8 mouse cellular contexts compared by ENCODE assay signal in the genomic region with DNA sequence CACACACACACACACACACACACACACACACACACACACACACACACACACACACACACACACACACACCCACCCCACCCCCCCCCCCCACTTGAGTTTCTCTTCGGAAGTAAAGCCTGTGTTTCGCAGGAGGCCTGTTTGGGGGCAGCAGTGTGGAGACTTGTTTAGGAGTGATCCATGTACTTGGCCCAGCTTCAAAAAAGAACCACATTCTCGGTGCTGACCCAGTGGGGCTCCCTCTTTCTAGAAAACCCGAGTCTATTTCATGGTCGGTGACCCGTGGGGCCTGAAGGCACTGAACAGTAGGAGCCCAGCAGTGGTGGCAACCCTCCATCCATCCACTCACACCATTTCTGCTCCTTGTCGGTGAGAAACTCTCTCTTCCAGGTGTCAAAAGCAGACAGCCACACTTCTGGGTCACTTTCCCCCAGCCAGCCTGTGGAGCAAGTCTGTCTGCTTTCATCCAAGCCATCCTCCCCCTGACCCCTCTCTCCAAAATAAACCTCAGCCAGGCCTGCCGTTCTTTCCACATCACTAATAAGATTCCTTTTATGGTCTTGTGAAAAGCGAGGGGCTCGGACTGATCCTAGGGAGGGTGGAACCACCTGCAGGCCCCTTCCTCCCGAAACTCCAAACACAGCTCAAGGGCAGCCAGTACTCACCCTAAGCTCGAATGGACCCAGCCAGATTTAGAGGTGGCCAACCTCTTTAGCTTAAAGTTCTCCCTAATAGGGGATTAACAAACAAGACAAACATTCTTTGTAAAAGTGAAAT. TPM values are rescaled to one million over a fixed set of nuclear protein-coding genes. Genes with fewer than 3 reads are reported as not detected.
DNase-seq lines count a peak whose midpoint lies in the region; ATAC-seq lines count a peak whose summit lies in the region.

No protein-coding gene starts in this region.

- peaks cover 6% of the 10 kb centered on the region for H3K27me3 ChIP-seq in hindbrain, embryonic 10.5 days (ENCODE audit: insufficient read depth, poor library complexity, severe bottlenecking)
- H3K27me3 ChIP-seq in midbrain, embryonic 11.5 days (ENCODE audit: control insufficient read depth, insufficient read depth, low read length): no peaks in the 10 kb centered on the region

- peak overlapping the region; percentile 65 for H3K4me2 ChIP-seq in midbrain, embryonic 11.5 days

- no peak for ATAC-seq in midbrain, embryonic 11.5 days (ENCODE audit: low FRiP score)

- no peaks in the 10 kb centered on the region for H3K9me3 ChIP-seq in hindbrain, embryonic 10.5 days
- no peaks in the 10 kb centered on the region for H3K9me3 ChIP-seq in midbrain, embryonic 11.5 days (ENCODE audit: control insufficient read depth, low read length)

- peak overlapping the region; percentile 74 for H3K9ac ChIP-seq in midbrain, embryonic 11.5 days (ENCODE audit: low read length)

- H3K36me3 ChIP-seq in hindbrain, embryonic 10.5 days: no peaks in the 10 kb centered on the region
- no peaks in the 10 kb centered on the region for H3K36me3 ChIP-seq in midbrain, embryonic 11.5 days (ENCODE audit: control insufficient read depth, insufficient read depth, low read length)

- WGBS in hindbrain, embryonic 10.5 days: 2% methylated on average over 12 of the region's 12 CpGs
- WGBS in midbrain, embryonic 11.5 days: 3% methylated on average over 12 of the region's 12 CpGs

- peak overlapping the region; percentile 94 for H3K27ac ChIP-seq in hindbrain, embryonic 10.5 days
- peak overlapping the region; percentile 90 for H3K27ac ChIP-seq in midbrain, embryonic 11.5 days (ENCODE audit: low read depth, low read length)

- H3K4me3 ChIP-seq in hindbrain, embryonic 10.5 days: peak overlapping the region; percentile 82
- H3K4me3 ChIP-seq in midbrain, embryonic 11.5 days (ENCODE audit: low read depth, low read length): peak overlapping the region; percentile 70

- peaks cover 81% of the 10 kb centered on the region for H3K4me1 ChIP-seq in hindbrain, embryonic 10.5 days (replicated peaks)
- H3K4me1 ChIP-seq in midbrain, embryonic 11.5 days (ENCODE audit: control insufficient read depth, insufficient read depth, low read length): peaks cover 62% of the 10 kb centered on the region

- DNase-seq in adrenal gland, adult (ENCODE audit: inconsistent age in 2 of 2, low spot score in 1 of 2): peak; percentile 16 to 47
- DNase-seq in adrenal gland, postnatal 14 days: no peak
- DNase-seq in adipocyte (ENCODE audit: low spot score): peak; percentile 54
- peak; percentile 45 for DNase-seq in hindbrain, embryonic 10.5 days (ENCODE audit: low spot score)
- peak; percentile 94 for DNase-seq in midbrain, embryonic 11.5 days (ENCODE audit: low spot score, missing footprints)
- no peak for DNase-seq in cerebellum, adult 18-20 months
- no peak for DNase-seq in gastrocnemius, postnatal 4 days (ENCODE audit: low spot score in 2 of 2)
- DNase-seq in yolk sac, embryonic 10.5 days (ENCODE audit: low spot score): no peak

RNA-seq across cellular contexts. Expression of a gene that starts 3.0 kb away (rescaled TPM):
- 15.0 and 18.3 TPM in 2 replicates for total RNA-seq in adrenal gland, postnatal 14 days (2021)
- 21.2 and 30.5 TPM in 2 replicates for polyA plus RNA-seq in hindbrain, embryonic 10.5 days (2016; fragmentation: Nextera tagmentation; extraction: Ambion mirVana)
- 35.4 TPM in 2 replicates for polyA plus RNA-seq in midbrain, embryonic 11.5 days (2014; fragmentation: Nextera tagmentation; extraction: Ambion mirVana)
- 10 to 100 TPM; 22.1 to 25.5 TPM for total RNA-seq in gastrocnemius, postnatal 4 days (2021)

Comparison
In these comparisons a context has a peak if more than half of its experiments do, and no peak if none do; other contexts are left out.
1. DNase-seq: peak in adrenal gland, adult (2 of 2), adipocyte (single experiment), hindbrain, embryonic 10.5 days (single experiment) and midbrain, embryonic 11.5 days (single experiment); none in adrenal gland, postnatal 14 days (single experiment), cerebellum, adult 18-20 months (0 of 2), gastrocnemius, postnatal 4 days (0 of 2) and yolk sac, embryonic 10.5 days (single experiment).